In the genomic region with DNA sequence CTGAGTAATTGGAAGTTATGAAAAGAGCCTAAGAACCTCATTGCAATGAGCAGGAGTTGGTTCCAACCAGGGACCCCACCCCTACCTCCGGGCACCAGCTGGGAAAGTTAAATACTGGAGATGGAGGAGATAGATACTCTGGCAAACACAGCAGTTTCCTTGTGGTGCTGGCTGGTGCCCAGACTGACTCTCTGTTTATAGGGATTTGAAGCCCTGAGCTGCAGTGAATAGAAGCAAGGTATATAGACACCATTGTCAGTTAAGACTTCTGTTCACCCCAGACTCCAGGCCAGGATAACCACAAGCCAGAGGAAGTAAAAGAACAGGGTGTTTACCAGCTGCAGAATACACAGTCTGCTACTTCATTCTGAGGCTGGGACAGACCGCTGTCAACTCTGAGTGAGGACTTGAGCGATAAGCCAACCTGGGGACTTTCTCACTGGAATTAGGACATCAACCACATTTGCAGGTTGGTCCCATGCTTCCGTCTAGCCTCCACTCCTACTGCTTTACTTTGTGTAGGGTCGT, we compare ENCODE assay signal across 16 mouse cellular contexts.
DNase-seq lines count a peak whose midpoint lies in the region; ATAC-seq and TF ChIP-seq lines count a peak whose summit lies in the region.
"Had no signal": no experiment of that assay in that cellular context is flagged by ENCODE, and none has a peak within 500 bp of the region (broad histone marks: within the 10 kb centered on the region; RNA-seq: fewer than 3 reads in every experiment).

No protein-coding gene starts in this region.

- no peak for TF ChIP-seq RAD21 in MEL (IDR thresholded peaks at IDR 0.05; ENCODE audit: low read depth, low read length)

- no peak for TF ChIP-seq CTCF in MEL (IDR thresholded peaks at IDR 0.05 in 2 of 3, conservative IDR thresholded peaks at IDR 0.05 in 1 of 3; ENCODE audit: control insufficient read depth in 1 of 3, insufficient read depth in 1 of 3, low read depth in 2 of 3, low read length in 3 of 3, poor library complexity in 1 of 3, severe bottlenecking in 1 of 3)

- no peak for TF ChIP-seq EP300 in MEL (IDR thresholded peaks at IDR 0.05; ENCODE audit: low read depth in 1 of 2, low read length in 2 of 2)

- no peak overlapping the region for H3K27ac ChIP-seq in MEL (ENCODE audit: control insufficient read depth, low read depth, low read length)
- peak overlapping the region; percentile 46 for H3K27ac ChIP-seq in intestine, embryonic 16.5 days (ENCODE audit: low read length)
- no peak overlapping the region for H3K27ac ChIP-seq in forebrain, embryonic 15.5 days (replicated peaks)
- H3K27ac ChIP-seq: liver, embryonic 12.5 days; stomach, postnatal 0 days had no signal

- no peaks in the 10 kb centered on the region for H3K9me3 ChIP-seq in MEL (replicated peaks; ENCODE audit: insufficient read depth, low read length)
- no peaks in the 10 kb centered on the region for H3K9me3 ChIP-seq in intestine, embryonic 16.5 days (ENCODE audit: control insufficient read depth, low read length)
- H3K9me3 ChIP-seq in forebrain, embryonic 15.5 days, result no peaks in the 10 kb centered on the region
- H3K9me3 ChIP-seq: liver, embryonic 12.5 days had no signal

- intact Hi-C loops in heart, postnatal 14 days (cut with DNase I), result no loop called here
- intact Hi-C loops in left cerebral cortex, postnatal 4 days (cut with DNase I), result no loop called here

- H3K9ac ChIP-seq in MEL (ENCODE audit: control insufficient read depth, low read depth, low read length, poor library complexity, severe bottlenecking), result no peak overlapping the region
- no peak overlapping the region for H3K9ac ChIP-seq in intestine, embryonic 16.5 days (ENCODE audit: low read depth, low read length)
- no peak overlapping the region for H3K9ac ChIP-seq in forebrain, embryonic 15.5 days (replicated peaks)
- H3K9ac ChIP-seq: forebrain, postnatal 0 days; liver, embryonic 12.5 days had no signal

- H3K27me3 ChIP-seq in MEL (ENCODE audit: control insufficient read depth in 1 of 2, insufficient read depth in 2 of 2, low read length in 2 of 2), result no peaks in the 10 kb centered on the region
- H3K27me3 ChIP-seq in intestine, embryonic 16.5 days (replicated peaks; ENCODE audit: control insufficient read depth, insufficient read depth, low read length), result no peaks in the 10 kb centered on the region
- no peaks in the 10 kb centered on the region for H3K27me3 ChIP-seq in forebrain, embryonic 15.5 days
- H3K27me3 ChIP-seq: liver, embryonic 12.5 days had no signal

- peaks cover 0 to 5% of the 10 kb centered on the region in 2 experiments; a peak in 1 of 4 replicates for H3K36me3 ChIP-seq in MEL (ENCODE audit: control insufficient read depth in 1 of 2, insufficient read depth in 2 of 2, low read length in 2 of 2)
- H3K36me3 ChIP-seq in intestine, embryonic 16.5 days (ENCODE audit: control insufficient read depth, insufficient read depth, low read length), result no peaks in the 10 kb centered on the region
- no peaks in the 10 kb centered on the region for H3K36me3 ChIP-seq in forebrain, embryonic 15.5 days
- H3K36me3 ChIP-seq: liver, embryonic 12.5 days had no signal

- ATAC-seq in intestine, embryonic 16.5 days, result no peak
- no peak for ATAC-seq in forebrain, embryonic 15.5 days (replicated peaks)
- ATAC-seq: forebrain, postnatal 0 days; liver, embryonic 12.5 days had no signal

- H3K79me2 ChIP-seq in MEL (ENCODE audit: control insufficient read depth, insufficient read depth, low read length, poor library complexity), result no peaks in the 10 kb centered on the region

- WGBS in intestine, embryonic 16.5 days, result 69% methylated on average over 5 of the region's 5 CpGs
- WGBS in forebrain, embryonic 15.5 days, result 83% methylated on average over 5 of the region's 5 CpGs

- peaks cover 2 to 9% of the 10 kb centered on the region in 2 experiments; a peak in 3 of 4 replicates for H3K4me1 ChIP-seq in MEL (ENCODE audit: control insufficient read depth in 1 of 2, insufficient read depth in 2 of 2, low read length in 2 of 2)
- H3K4me1 ChIP-seq in intestine, embryonic 16.5 days (ENCODE audit: control insufficient read depth, insufficient read depth, low read length), result peaks cover 42% of the 10 kb centered on the region
- H3K4me1 ChIP-seq in forebrain, embryonic 15.5 days, result peaks cover 17% of the 10 kb centered on the region

- peak; percentile 91 for DNase-seq in heart, adult 11 months
- no peak for DNase-seq in heart, postnatal 14 days
- peak; percentile 32 for DNase-seq in MEL (ENCODE audit: low read depth, low spot score)
- peak; percentile 30 to 43 for DNase-seq in lung, postnatal 4 days
- no peak for DNase-seq in cerebellum, adult 11-12 months
- no peak for DNase-seq in left cerebral cortex, postnatal 4 days
- DNase-seq: cerebellum, postnatal 10 days; forebrain, postnatal 0 days; gastrocnemius, postnatal 25 days; kidney, postnatal 10 days; layer of hippocampus, postnatal 36 days had no signal

- TF ChIP-seq POLR2A in MEL (IDR thresholded peaks at IDR 0.05; ENCODE audit: control insufficient read depth in 1 of 2, insufficient read depth in 1 of 2, low read depth in 1 of 2, low read length in 2 of 2, poor library complexity in 1 of 2), result no peak

- H3K4me3 ChIP-seq in MEL (ENCODE audit: control insufficient read depth in 1 of 2, insufficient read depth in 1 of 2, low read depth in 2 of 2, low read length in 2 of 2), result no peak overlapping the region
- no peak overlapping the region for H3K4me3 ChIP-seq in intestine, embryonic 16.5 days (ENCODE audit: low read length)
- H3K4me3 ChIP-seq in forebrain, embryonic 15.5 days, result no peak overlapping the region
- H3K4me3 ChIP-seq: liver, embryonic 12.5 days; myocyte had no signal

- H3K4me2 ChIP-seq in intestine, embryonic 16.5 days (ENCODE audit: low read depth, low read length), result 0 out of 2 replicates have a peak overlapping the region, but pooled peaks have one; percentile 4
- H3K4me2 ChIP-seq in forebrain, embryonic 15.5 days (replicated peaks), result no peak overlapping the region
- H3K4me2 ChIP-seq: liver, embryonic 12.5 days had no signal

TF ChIP-seq in MEL, 35 proteins besides CTCF, POLR2A, EP300 and RAD21:
- no peak for TF ChIP-seq MAX (IDR thresholded peaks at IDR 0.05; ENCODE audit: low read length)
- no peak for TF ChIP-seq ZKSCAN1 (IDR thresholded peaks at IDR 0.05; ENCODE audit: low read depth, low read length)
- no peak for TF ChIP-seq CHD1 (IDR thresholded peaks at IDR 0.05; ENCODE audit: low read depth, low read length)
- no peak for TF ChIP-seq UBTF (IDR thresholded peaks at IDR 0.05; ENCODE audit: borderline replicate concordance, insufficient read depth, low read depth, low read length)
- TF ChIP-seq ZMIZ1 (IDR thresholded peaks at IDR 0.05; ENCODE audit: low read depth, low read length), result no peak
- no peak for TF ChIP-seq CHD2 (IDR thresholded peaks at IDR 0.05; ENCODE audit: low read length)
- TF ChIP-seq POLR2AphosphoS5 (IDR thresholded peaks at IDR 0.05; ENCODE audit: borderline replicate concordance, low read depth, low read length), result no peak
- no peak for TF ChIP-seq TBP (IDR thresholded peaks at IDR 0.05; ENCODE audit: low read depth, low read length)
- TF ChIP-seq TCF12 (IDR thresholded peaks at IDR 0.05; ENCODE audit: low read depth, low read length), result no peak
- TF ChIP-seq ELF1 (IDR thresholded peaks at IDR 0.05; ENCODE audit: low read depth, low read length), result no peak
- TF ChIP-seq GABPA (IDR thresholded peaks at IDR 0.05; ENCODE audit: low read depth, low read length), result no peak
- TF ChIP-seq HCFC1 (IDR thresholded peaks at IDR 0.05; ENCODE audit: low read depth, low read length), result no peak
- no peak for TF ChIP-seq KAT2A (conservative IDR thresholded peaks at IDR 0.05; ENCODE audit: low read depth, low read length)
- TF ChIP-seq MYB (IDR thresholded peaks at IDR 0.05; ENCODE audit: low read depth, low read length), result no peak
- TF ChIP-seq MXI1 (IDR thresholded peaks at IDR 0.05; ENCODE audit: low read depth, low read length), result no peak
- TF ChIP-seq BHLHE40 (IDR thresholded peaks at IDR 0.05; ENCODE audit: borderline replicate concordance, low read depth, low read length), result no peak
- TF ChIP-seq ETS1 (IDR thresholded peaks at IDR 0.05; ENCODE audit: low read depth, low read length), result no peak; the same call in 1 of the 2 replicates
- TF ChIP-seq ZNF384 (IDR thresholded peaks at IDR 0.05; ENCODE audit: low read depth, low read length), result no peak

Comparison
In these comparisons a context has a peak if more than half of its experiments do, and no peak if none do; other contexts are left out.
1. DNase-seq: peak in heart, adult 11 months (single experiment), MEL (single experiment) and lung, postnatal 4 days (2 of 2); none in heart, postnatal 14 days (0 of 2), cerebellum, adult 11-12 months (single experiment) and left cerebral cortex, postnatal 4 days (single experiment).